Mouse (Mus musculus) lung, adult 18-20 months (tissue): ENCODE data around the gene Htr6.

Source experiments
- DNase-seq, 2 experiments: peaks; one replicate each; pipeline ENCODE4 v3.0.0; 2022; ENCODE audit warnings: mixed read lengths in 2 of 2

Htr6 gene

GRCm38 (mm10) chr4:139086984-139087383, 11.6 kb upstream of the Htr6 start:
- no peak for DNase-seq

DNA sequence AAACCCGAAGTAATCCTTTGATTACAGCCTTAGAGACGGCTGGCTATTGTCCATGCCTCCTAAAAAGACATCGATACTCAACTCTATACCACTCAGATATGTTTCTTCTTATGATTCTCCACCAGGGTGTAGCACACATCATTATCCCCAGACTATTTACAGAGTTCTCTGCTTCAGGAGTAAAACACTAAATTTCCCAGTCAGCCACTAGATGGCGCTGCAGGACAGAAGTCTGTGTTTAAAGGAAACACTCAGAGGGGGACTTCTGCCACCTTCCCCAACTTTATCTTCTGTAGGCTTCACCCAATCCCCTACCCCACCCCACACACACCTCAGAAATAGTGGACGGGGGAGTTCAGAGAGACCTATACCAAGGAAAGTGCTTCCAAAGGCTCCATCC, 10.7 kb upstream of the Htr6 start:
- peak; percentile 75 to 84 for DNase-seq

GRCm38 (mm10) chr4:139085337-139085736, 10.0 kb upstream of the Htr6 start:
- DNase-seq: no peak

DNA sequence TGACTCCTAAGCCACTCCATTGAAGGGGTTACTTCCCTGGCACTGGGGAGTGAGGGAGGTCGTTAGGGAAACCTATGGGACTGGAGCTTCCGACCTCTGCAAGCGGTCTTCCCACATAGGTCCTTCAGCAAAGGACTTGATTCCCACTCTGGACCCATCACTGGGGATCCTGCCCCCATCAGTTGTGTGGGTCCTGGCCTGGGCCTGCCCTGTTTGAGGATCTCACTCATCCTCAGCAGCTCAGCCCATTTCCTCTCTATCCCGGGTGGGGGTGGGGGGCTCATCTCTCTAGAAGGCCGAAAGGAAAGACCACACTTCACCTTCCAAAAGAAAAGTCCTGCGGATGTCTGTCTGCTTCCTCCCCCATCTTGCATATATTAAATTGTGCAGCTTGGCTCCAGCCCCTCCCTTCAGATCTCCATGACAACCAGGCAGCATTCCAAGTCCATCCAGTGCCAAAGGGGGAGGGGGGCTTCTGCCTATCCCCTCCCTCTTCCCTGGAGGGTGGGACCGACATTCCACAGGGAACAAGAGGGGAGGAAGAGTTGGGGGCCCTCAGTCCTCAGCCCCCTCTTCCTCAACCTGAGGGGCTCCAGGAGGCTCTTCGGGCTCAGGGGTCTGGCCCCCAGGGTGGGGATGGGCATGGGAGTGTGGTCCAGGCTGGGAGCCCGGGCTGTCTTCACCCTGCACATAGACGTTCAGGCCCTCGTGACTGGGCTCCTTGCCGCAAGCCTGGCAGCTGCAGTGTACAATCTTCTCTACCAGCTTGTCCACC, 7.6 kb upstream of the Htr6 start:
- DNase-seq: no peak

GRCm38 (mm10) chr4:139081270-139081931, 6.0 kb upstream of the Htr6 start:
- DNase-seq: no peak

- no peak for DNase-seq
Measured at GRCm38 (mm10) chr4:139080259-139080658, 4.9 kb upstream of the Htr6 start.

GRCm38 (mm10) chr4:139079439-139079838, 4.1 kb upstream of the Htr6 start:
- no peak for DNase-seq

DNA sequence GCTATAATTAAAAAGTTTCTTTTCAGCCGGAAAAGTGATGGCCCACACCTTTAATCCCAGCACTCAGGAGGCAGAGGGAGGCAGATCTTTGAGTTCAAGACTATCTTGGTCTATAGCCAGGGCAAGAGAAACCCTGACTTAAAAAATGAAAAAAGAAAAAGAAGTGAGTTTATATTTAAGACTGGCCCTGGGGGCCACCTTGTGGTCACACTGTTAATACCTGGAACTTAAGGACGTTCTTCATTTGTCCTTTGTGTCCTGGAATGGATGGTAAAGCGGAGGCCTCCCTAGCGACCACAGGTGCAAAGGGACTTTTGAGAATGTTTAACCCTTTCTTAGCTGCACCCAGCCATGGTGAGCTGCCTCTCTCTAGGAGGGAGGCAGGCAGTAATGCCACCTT, 3.4 kb upstream of the Htr6 start:
- no peak for DNase-seq

GRCm38 (mm10) chr4:139078313-139078712, 2.9 kb upstream of the Htr6 start:
- peak in 1 of 2 experiments; percentile 44 for DNase-seq

GRCm38 (mm10) chr4:139075915-139076314, 545 bp upstream of the Htr6 start:
- no peak for DNase-seq

- DNase-seq: no peak
Measured at GRCm38 (mm10) chr4:139074060-139074459, 1.3 kb downstream of the Htr6 start.

- DNase-seq: no peak
Measured at GRCm38 (mm10) chr4:139068287-139068686, 7.1 kb downstream of the Htr6 start.

DNA sequence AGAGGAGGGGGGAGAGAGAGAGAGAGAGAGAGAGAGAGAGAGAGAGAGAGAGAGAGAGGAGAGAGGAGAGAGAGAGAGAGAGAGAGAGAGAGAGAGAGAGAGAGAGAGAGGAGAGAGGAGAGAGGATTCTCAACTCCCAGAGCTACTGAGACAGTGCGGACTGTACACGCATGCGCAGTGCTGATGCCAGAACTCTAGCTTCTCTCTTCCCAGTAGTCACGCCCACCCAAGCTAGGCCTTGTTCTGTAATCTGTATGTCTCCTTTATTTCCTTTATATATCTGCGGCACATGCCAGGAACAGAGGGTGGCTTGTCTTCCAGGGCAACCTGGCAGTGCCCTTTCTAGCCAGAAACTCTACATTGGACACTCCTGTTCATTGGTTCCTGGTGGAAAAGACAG, 10.5 kb downstream of the Htr6 start:
- DNase-seq: no peak

DNA sequence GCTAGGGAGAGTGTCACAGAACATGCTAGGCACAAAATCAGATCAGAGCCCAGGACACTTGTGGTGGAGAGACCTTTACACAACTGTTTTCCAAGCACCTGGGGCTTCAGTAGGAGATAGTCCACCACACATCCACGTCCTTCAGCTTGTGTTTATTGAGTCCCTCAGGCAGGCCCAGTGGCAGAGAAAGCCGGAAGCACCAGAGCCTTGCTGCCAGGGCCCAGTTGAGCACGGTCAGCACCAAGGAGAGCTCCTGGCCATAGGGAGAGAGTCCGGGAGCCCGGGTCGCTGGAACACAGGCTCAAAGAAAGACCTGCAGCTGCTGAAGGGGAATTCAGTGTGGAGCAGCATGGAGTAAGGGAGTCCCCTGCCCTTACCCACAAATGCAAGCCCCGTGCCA, 15.8 kb downstream of the Htr6 start:
- DNase-seq: peak in 1 of 2 experiments; percentile 18

DNA sequence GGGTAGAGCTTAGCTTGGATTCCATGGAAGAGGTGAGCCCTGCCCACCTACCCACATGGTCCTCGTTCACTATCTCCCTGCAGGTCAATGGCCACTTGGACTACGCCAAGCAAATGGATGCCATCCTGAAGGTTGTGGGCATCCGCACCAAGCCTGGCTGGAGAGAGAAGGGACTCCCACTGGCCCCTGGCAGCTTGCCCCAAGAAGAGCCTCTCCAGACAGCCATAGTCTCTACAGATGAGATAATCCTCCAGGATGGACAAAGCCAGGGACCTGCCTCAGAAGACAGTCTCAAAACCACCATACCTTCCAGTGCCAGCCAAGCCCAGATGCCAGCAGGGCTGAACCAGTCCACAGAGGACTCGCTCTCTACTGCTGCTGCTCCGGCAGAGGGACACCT, 17.3 kb downstream of the Htr6 start:
- no peak for DNase-seq

GRCm38 (mm10) chr4:139057291-139057690, 18.1 kb downstream of the Htr6 start:
- no peak for DNase-seq

DNA sequence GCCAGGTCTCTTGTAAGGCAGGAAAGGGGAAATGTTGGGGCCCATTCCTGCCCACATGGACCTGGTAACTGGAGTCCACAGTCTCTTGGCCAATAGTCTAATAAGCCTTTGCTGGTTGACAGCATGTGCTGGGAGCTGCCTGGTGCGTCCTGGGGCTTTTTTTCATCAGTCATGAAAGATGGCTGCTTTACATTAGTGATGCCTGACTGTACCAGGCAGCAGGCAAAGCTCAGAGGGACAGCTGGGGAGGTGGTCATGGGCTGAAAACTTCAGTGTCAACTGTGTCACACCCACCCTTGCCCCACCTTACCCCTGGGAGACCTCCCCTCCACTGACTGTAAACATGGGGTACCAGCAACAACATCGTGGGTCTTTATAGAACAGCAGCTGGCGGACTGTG, 19.6 kb downstream of the Htr6 start:
- DNase-seq: no peak

GRCm38 (mm10) chr4:139055336-139055735, 20.0 kb downstream of the Htr6 start:
- DNase-seq: no peak

DNA sequence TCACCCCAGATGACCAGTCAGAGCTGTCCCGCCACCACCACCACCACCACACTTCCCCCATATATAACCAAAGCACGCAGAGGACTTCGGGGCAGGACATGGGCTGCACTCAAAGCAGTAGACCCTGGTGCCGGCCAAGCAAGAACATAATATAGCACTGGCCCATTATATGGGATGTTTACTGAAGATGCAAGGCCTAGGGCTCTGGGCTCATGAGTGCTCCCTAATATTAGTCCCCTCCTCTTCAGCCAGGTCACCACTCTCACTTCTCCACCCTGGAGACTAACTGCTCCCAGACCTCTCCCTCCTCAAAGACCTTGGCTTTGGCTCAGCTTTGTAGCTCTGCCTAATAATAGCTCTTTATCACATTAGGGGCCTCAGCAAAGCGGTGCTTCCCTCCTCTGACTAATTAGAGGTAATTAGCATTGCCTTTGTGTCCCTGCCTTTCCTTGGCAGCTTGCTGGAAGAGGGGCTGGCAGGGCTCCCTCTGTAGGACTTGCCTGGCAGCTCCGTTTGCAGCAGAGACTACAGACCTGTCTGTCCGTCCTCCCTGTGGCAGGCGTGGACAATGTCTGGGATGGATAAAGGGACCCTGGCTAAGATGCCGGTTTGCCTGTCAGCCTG, 21.0 kb downstream of the Htr6 start:
- no peak for DNase-seq

- no peak for DNase-seq
Measured at GRCm38 (mm10) chr4:139053391-139053790, 22.0 kb downstream of the Htr6 start.

- no peak for DNase-seq
Measured at GRCm38 (mm10) chr4:139052796-139053195, 22.6 kb downstream of the Htr6 start.

DNA sequence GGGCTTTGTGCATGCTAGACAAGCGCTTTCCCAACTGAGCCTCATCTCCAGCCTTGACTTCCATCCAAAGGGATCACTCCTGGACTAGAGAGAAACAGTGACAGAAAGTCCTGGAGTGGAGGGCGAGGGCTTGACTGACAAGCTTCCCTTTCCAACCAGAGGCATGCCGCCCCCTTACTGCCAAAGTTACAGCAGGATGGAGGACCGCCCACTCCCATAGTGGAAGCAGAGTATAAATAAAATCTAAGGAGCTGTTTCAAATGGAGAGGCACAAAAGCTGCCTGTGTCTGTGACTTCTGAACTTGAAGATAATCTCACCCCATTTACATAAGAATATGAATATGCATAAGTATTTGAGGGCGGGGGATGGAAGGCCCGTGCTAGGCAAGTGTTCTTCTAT, 26.9 kb downstream of the Htr6 start:
- no peak for DNase-seq

- DNase-seq: no peak
Measured at GRCm38 (mm10) chr4:139046354-139046753, 29.0 kb downstream of the Htr6 start.

DNA sequence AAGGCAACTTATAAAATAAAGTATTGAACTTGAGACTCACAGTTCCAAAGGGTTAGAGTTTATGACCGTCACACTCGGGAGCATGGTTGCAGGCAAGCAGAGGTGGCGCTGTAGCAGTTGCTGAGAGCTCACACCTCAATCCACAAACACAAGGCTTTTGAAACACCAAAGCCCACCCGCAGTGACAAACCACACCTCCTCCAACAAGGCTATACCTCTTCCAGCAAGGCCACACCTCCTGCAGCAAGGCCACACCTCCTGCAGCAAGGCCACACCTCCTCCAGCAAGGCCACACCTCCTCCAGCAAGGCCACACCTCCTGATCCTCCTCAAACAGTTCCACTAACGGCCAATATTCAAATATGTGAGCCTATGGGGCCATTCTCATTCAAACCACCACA, 30.8 kb downstream of the Htr6 start:
- no peak for DNase-seq
